Mouse (Mus musculus) left cerebral cortex, postnatal 36 days (tissue): ENCODE measurements around the gene Slfn9. TPM values are rescaled to one million over a fixed set of nuclear protein-coding genes. Genes with fewer than 3 reads are reported as not detected.

ENCODE experiments used
- microRNA-seq: library from miRNA; unstranded; fragments of <30 nt; microRNA quantifications from one replicate; pipeline ENCODE4 v1.2.0, GENCODE M21; 2022
- total RNA-seq, 2 experiments: library from RNA; stranded (reverse); gene quantifications; 2 replicates each; pipeline ENCODE4 v1.2.3; 2021

Slfn9 gene
- total RNA-seq, 2 experiments from 2014 or later: 0.30 to 0.36 TPM

Small RNA genes lying within 50 kb of the gene (microRNA-seq; reads per million reads assigned to microRNA genes)
- not detected for gene Gm27598
- gene Mir7679: not detected

Other genes starting within 250 kb of the Slfn9 start
- under 1 TPM; 0.27 to 0.35 TPM for gene Cct6b, start 227.5 kb downstream of the Slfn9 start, total RNA-seq
- gene Zfp830, start 227.5 kb downstream of the Slfn9 start, total RNA-seq: 10 to 100 TPM; 15.4 to 15.8 TPM
- gene Lig3, start 210.7 kb downstream of the Slfn9 start, total RNA-seq: 10 to 100 TPM; 18.6 to 24.9 TPM
- gene Rffl, start 120.6 kb downstream of the Slfn9 start, total RNA-seq: 10 to 100 TPM in 1 of 2 experiments, 1 to 10 TPM in 1; 9.2 to 10.3 TPM
- 10 to 100 TPM; 18.0 to 21.0 TPM for gene Rad51d, start 101.2 kb downstream of the Slfn9 start, total RNA-seq
- not detected for gene Fndc8, start 99.7 kb downstream of the Slfn9 start, total RNA-seq
- 10 to 100 TPM; 30.6 to 44.8 TPM for gene Nle1, start 83.4 kb downstream of the Slfn9 start, total RNA-seq
- 1 to 10 TPM; 1.2 to 2.3 TPM for gene Unc45b, start 81.3 kb downstream of the Slfn9 start, total RNA-seq
- 1 to 10 TPM; 4.1 to 4.3 TPM for gene Slfn5, start 40.5 kb downstream of the Slfn9 start, total RNA-seq
- under 1 TPM; 0.34 to 0.39 TPM for gene Slfn8, start 29.0 kb upstream of the Slfn9 start, total RNA-seq
- gene Slfn2, start 73.3 kb upstream of the Slfn9 start, total RNA-seq: 1 to 10 TPM; 1.1 to 1.8 TPM
- not detected for gene Slfn1, start 125.0 kb upstream of the Slfn9 start, total RNA-seq
- gene Slfn4, start 183.4 kb upstream of the Slfn9 start, total RNA-seq: not detected
- gene Slfn3, start 199.5 kb upstream of the Slfn9 start, total RNA-seq: 1 to 10 TPM in 1 of 2 experiments, under 1 TPM in 1; 0.37 to 1.0 TPM